Mouse (Mus musculus) adrenal gland, adult (tissue): ENCODE results near the gene Styx.
"Not testable (repeated sequence)": the region's sequence is repeated elsewhere in the genome, so short reads cannot be mapped to it uniquely, and the experiment has no call there.

Experiments used
- DNase-seq, 2 experiments: peaks; one replicate each; pipeline ENCODE4 v3.0.0; 2022 to 2023; ENCODE audit warnings: low spot score in 1 of 2; ENCODE audit not compliant: inconsistent age in 2 of 2

The Styx gene

GRCm38 (mm10) chr14:45463599-45463998 is 112.7 kb downstream of the Styx start:
- DNase-seq = peak; percentile 81 to 88

GRCm38 (mm10) chr14:45464036-45465035 is 113.4 kb downstream of the Styx start:
- no peak for DNase-seq

GRCm38 (mm10) chr14:45466371-45466770 is 115.5 kb downstream of the Styx start:
- DNase-seq = not testable (repeated sequence)

GRCm38 (mm10) chr14:45469446-45469845 is 118.6 kb downstream of the Styx start:
- no peak for DNase-seq
